8 mouse cellular contexts compared by ENCODE assay signal in genomic region chr4:133829281-133830070, GRCm38 (mm10). TPM values are rescaled to one million over a fixed set of nuclear protein-coding genes. Genes with fewer than 3 reads are reported as not detected.
DNase-seq lines count a peak whose midpoint lies in the region; ATAC-seq and TF ChIP-seq lines count a peak whose summit lies in the region.

No protein-coding gene starts in this region.

- intact Hi-C loops in gastrocnemius, postnatal 36 days (cut with DNase I): loop anchor here (2.0 to 5.0 kb wide), 3 partner anchors 57 to 237 kb away; no protein-coding TSS in a partner anchor
- intact Hi-C loops in left cerebral cortex, postnatal 4 days (cut with DNase I): loop anchor here (2.0 to 5.0 kb wide), 3 partner anchors 72 to 237 kb away; partner anchors contain the start of gene Arid1a

- H3K9me3 ChIP-seq in forebrain, embryonic 10.5 days: no peaks in the 10 kb centered on the region
- H3K9me3 ChIP-seq in forebrain, embryonic 15.5 days: no peaks in the 10 kb centered on the region
- H3K9me3 ChIP-seq in intestine, postnatal 0 days (ENCODE audit: control insufficient read depth): no peaks in the 10 kb centered on the region
- H3K9me3 ChIP-seq in midbrain, embryonic 11.5 days (ENCODE audit: control insufficient read depth, low read length): no peaks in the 10 kb centered on the region

- H3K4me2 ChIP-seq in forebrain, embryonic 15.5 days (replicated peaks): no peak overlapping the region
- peak overlapping the region; percentile 35 for H3K4me2 ChIP-seq in intestine, postnatal 0 days (replicated peaks; ENCODE audit: low read depth)
- no peak overlapping the region; the same call in 1 of the 2 replicates for H3K4me2 ChIP-seq in midbrain, embryonic 11.5 days

- H3K27me3 ChIP-seq in forebrain, embryonic 10.5 days (ENCODE audit: poor library complexity, severe bottlenecking): peaks cover 18% of the 10 kb centered on the region
- peaks cover 3% of the 10 kb centered on the region; the same call in 1 of the 2 replicates for H3K27me3 ChIP-seq in forebrain, embryonic 15.5 days
- H3K27me3 ChIP-seq in intestine, postnatal 0 days (replicated peaks; ENCODE audit: control insufficient read depth, insufficient read depth, low read length): no peaks in the 10 kb centered on the region
- H3K27me3 ChIP-seq in midbrain, embryonic 11.5 days (ENCODE audit: control insufficient read depth, insufficient read depth, low read length): no peaks in the 10 kb centered on the region
- no peaks in the 10 kb centered on the region for H3K27me3 ChIP-seq in small intestine, adult 2 months (ENCODE audit: control insufficient read depth, insufficient read depth, low read length)

- no peak for ATAC-seq in forebrain, embryonic 15.5 days (replicated peaks)
- no peak for ATAC-seq in intestine, postnatal 0 days
- no peak for ATAC-seq in midbrain, embryonic 11.5 days (ENCODE audit: low FRiP score)

- TF ChIP-seq CTCF in intestine, postnatal 0 days (IDR thresholded peaks at IDR 0.05; ENCODE audit: low read depth): peak; percentile 94
- peak; percentile 45; the same call in 1 of the 2 replicates for TF ChIP-seq CTCF in small intestine, adult 2 months (IDR thresholded peaks at IDR 0.05; ENCODE audit: extremely low read depth, insufficient read length, insufficient replicate concordance, low read depth, low read length)

- peak overlapping the region; percentile 32 for H3K4me3 ChIP-seq in forebrain, embryonic 10.5 days
- no peak overlapping the region for H3K4me3 ChIP-seq in forebrain, embryonic 15.5 days
- no peak overlapping the region for H3K4me3 ChIP-seq in intestine, postnatal 0 days (ENCODE audit: low read depth, low read length)
- no peak overlapping the region for H3K4me3 ChIP-seq in midbrain, embryonic 11.5 days (ENCODE audit: low read depth, low read length)
- H3K4me3 ChIP-seq in small intestine, adult 2 months (ENCODE audit: low read depth, low read length): no peak overlapping the region

- peak; percentile 79 for DNase-seq in forebrain, embryonic 10.5 days (ENCODE audit: extremely low spot score, low spot score)
- DNase-seq in cerebellum, postnatal 25 days: peak; percentile 78 to 83
- DNase-seq in gastrocnemius, postnatal 36 days: peak; percentile 46 to 50
- peak; percentile 57 for DNase-seq in left cerebral cortex, postnatal 4 days
- peak; percentile 99 for DNase-seq in midbrain, embryonic 11.5 days (ENCODE audit: low spot score, missing footprints)

- H3K4me1 ChIP-seq in forebrain, embryonic 10.5 days: peaks cover 21% of the 10 kb centered on the region
- H3K4me1 ChIP-seq in forebrain, embryonic 15.5 days: peaks cover 20% of the 10 kb centered on the region
- no peaks in the 10 kb centered on the region for H3K4me1 ChIP-seq in intestine, postnatal 0 days (replicated peaks; ENCODE audit: control insufficient read depth, insufficient read depth, low read length)
- H3K4me1 ChIP-seq in midbrain, embryonic 11.5 days (ENCODE audit: control insufficient read depth, insufficient read depth, low read length): no peaks in the 10 kb centered on the region
- peaks cover 2% of the 10 kb centered on the region; the same call in 1 of the 2 replicates for H3K4me1 ChIP-seq in small intestine, adult 2 months (ENCODE audit: control insufficient read depth, insufficient read depth, insufficient read length, low read length)

- peak overlapping the region; percentile 58 for H3K27ac ChIP-seq in forebrain, embryonic 10.5 days
- H3K27ac ChIP-seq in forebrain, embryonic 15.5 days (replicated peaks): no peak overlapping the region
- H3K27ac ChIP-seq in intestine, postnatal 0 days (ENCODE audit: low read depth, low read length): no peak overlapping the region
- no peak overlapping the region for H3K27ac ChIP-seq in midbrain, embryonic 11.5 days (ENCODE audit: low read depth, low read length)
- H3K27ac ChIP-seq in small intestine, adult 2 months (ENCODE audit: insufficient read depth, low read depth, low read length): no peak overlapping the region

- H3K9ac ChIP-seq in forebrain, embryonic 15.5 days (replicated peaks): no peak overlapping the region
- no peak overlapping the region for H3K9ac ChIP-seq in intestine, postnatal 0 days (ENCODE audit: low read depth, low read length)
- H3K9ac ChIP-seq in midbrain, embryonic 11.5 days (ENCODE audit: low read length): no peak overlapping the region

- H3K36me3 ChIP-seq in forebrain, embryonic 10.5 days (replicated peaks): no peaks in the 10 kb centered on the region
- H3K36me3 ChIP-seq in forebrain, embryonic 15.5 days: no peaks in the 10 kb centered on the region
- no peaks in the 10 kb centered on the region for H3K36me3 ChIP-seq in intestine, postnatal 0 days (ENCODE audit: control insufficient read depth, insufficient read depth)
- no peaks in the 10 kb centered on the region for H3K36me3 ChIP-seq in midbrain, embryonic 11.5 days (ENCODE audit: control insufficient read depth, insufficient read depth, low read length)
- no peaks in the 10 kb centered on the region for H3K36me3 ChIP-seq in small intestine, adult 2 months (ENCODE audit: control insufficient read depth, insufficient read depth, low read length)

- TF ChIP-seq POLR2A in small intestine, adult 2 months (IDR thresholded peaks at IDR 0.05; ENCODE audit: low read depth, low read length): no peak

- WGBS in forebrain, embryonic 10.5 days: 5% methylated on average over 10 of the region's 10 CpGs
- WGBS in forebrain, embryonic 15.5 days: 2% methylated on average over 10 of the region's 10 CpGs
- 8% methylated on average over 10 of the region's 10 CpGs for WGBS in intestine, postnatal 0 days
- WGBS in midbrain, embryonic 11.5 days: 2% methylated on average over 10 of the region's 10 CpGs
- 5% methylated on average over 10 of the region's 10 CpGs for whole genome bisulfite sequencing in small intestine, adult 2 months

RNA-seq across cellular contexts. Expression of gene Rps6ka1, which starts 58.1 kb away (rescaled TPM):
- 42.7 and 44.1 TPM in 2 replicates for polyA plus RNA-seq in forebrain, embryonic 10.5 days (2016; fragmentation: Nextera tagmentation; extraction: Ambion mirVana)
- 15.6 and 16.5 TPM in 2 replicates for polyA plus RNA-seq in forebrain, embryonic 15.5 days (2015; fragmentation: Nextera tagmentation; extraction: Ambion mirVana)
- 1 to 10 TPM; 4.9 to 6.1 TPM for total RNA-seq in gastrocnemius, postnatal 36 days (2021)
- 86.2 and 88.8 TPM in 2 replicates for polyA plus RNA-seq in intestine, postnatal 0 days (2015; fragmentation: Nextera tagmentation; extraction: Ambion mirVana)
- total RNA-seq in left cerebral cortex, postnatal 4 days (2021): 10 to 100 TPM; 16.8 to 18.7 TPM
- polyA plus RNA-seq in midbrain, embryonic 11.5 days (2014; fragmentation: Nextera tagmentation; extraction: Ambion mirVana): 22.2 and 25.2 TPM in 2 replicates
- 91.5 and 220 TPM in 2 replicates for polyA plus RNA-seq in small intestine, adult 2 months (2012; rRNA removed)

Comparison
In these comparisons a context has a peak if more than half of its experiments do, and no peak if none do; other contexts are left out.
1. DNase-seq: peak in every context shown above with its lines; median percentile 99 in midbrain, embryonic 11.5 days; 80 in cerebellum, postnatal 25 days; 79 in forebrain, embryonic 10.5 days; 57 in left cerebral cortex, postnatal 4 days; 48 in gastrocnemius, postnatal 36 days.